Mouse (Mus musculus) liver, adult (tissue): Measurements from ENCODE around the gene Mocs2.

Experiments used
- GATA4 ChIP-seq: IDR thresholded peaks from 2 replicates; pipeline ENCODE4 v1.6.1; 2014; ENCODE audit warnings: mild to moderate bottlenecking, low read length; ENCODE audit not compliant: insufficient replicate concordance

The Mocs2 gene

DNA sequence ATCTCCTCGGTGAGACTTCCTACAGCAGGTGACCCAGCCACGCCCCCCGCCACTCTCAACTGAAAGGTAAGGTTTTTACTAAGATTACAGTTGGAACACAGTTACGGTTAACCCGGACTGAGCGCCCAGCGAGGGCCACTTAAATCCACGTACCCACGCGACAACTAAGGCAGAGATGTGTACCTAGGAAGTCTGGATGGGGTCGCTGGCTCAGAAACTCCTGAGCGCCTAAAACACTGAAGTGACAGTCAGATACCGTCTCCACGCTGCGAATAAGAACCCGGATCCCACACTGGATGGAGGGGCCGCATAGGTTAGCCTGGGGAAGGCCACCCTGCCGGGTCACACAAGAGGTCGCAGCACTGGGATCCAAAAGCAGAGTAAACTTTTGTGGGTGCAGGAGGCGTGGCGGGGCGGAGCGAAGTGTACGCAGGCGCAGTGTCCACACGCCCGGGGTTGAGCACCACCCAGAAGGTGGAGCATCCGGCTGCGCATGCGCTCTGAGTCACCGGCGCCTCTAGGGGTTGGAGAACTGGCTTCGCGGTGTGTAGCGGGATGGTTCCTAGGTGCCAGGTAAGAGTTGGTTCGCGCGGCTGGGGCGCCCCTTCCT is at the start of gene Mocs2:
Mocs2 (plus strand) TSS at position 486 of the 610 bp plus-strand sequence.
- TF ChIP-seq GATA4: no peak

DNA sequence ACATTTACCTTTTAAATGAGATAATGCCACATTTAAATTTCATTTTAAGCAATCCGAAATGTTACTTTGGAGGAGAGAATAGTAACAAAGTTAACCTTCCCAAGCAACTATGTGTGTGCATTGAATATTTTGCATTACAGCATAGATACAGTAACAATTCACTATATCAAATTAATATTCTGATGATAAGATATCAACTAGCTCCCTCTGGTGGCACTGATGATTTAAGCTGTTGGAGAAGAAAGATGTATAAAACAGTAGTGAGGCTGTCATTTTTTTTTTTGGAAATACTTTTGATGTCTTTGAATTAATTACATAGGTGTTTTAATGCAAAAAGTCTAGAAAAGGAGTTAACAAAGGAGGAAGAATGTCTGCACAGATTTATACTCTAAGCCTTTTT is 26.5 kb upstream of the Mocs2 start:
- TF ChIP-seq GATA4: no peak

DNA sequence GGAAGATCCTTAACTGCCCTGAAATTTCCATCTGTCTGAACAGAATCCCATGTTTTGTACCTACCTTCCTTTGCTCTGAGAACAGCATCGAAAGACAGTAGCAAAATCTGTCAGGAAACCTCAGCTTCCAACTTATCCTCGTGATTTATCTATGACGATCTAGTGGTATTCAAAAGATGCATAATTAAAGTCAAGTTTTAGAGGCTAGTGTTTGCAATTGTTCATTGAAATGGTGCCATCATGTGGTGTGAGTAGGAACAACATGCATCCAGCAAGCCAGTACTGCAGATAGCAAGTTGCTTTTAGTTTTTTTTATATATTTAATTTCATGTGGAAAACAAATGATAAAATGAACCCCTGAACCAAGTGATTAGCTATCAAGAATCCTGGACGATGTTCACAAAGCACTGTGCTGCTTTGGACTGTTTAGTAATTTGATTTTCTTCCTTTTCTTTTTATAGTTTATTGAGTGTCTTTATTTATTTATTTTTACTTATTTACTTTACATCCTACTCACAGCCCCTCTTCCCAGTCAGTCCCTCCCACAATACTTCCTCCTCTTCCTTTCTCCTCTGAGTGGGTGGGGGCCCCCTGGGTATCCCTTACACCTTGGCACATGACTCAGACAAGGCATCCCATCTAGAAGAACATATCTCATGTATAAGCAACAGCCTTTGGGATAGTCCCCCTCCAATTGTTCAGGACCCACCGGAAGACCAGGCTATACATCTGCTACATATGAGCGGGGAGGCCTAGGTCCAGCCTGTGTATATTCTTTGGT is 24.6 kb upstream of the Mocs2 start:
- TF ChIP-seq GATA4: no peak

DNA sequence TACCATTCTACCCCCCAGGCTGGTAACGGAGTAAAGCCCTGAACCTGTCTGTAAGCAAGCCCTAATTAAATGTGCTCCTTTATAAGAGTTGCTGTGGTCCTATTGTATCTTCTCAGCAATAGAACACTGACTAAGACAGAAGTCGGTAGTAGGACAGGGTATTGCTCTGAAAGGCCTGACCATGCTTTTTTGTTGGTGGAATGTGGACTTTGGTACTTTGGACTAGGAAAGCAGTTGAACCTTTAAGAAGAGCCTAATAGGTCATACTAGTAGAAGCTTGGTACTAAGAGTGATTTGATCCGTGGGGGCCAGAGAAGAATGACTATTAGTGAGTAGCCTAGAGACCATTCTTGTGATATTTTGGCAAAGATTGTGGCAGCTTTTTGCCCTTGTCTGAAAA is 16.2 kb upstream of the Mocs2 start:
- no peak for TF ChIP-seq GATA4

DNA sequence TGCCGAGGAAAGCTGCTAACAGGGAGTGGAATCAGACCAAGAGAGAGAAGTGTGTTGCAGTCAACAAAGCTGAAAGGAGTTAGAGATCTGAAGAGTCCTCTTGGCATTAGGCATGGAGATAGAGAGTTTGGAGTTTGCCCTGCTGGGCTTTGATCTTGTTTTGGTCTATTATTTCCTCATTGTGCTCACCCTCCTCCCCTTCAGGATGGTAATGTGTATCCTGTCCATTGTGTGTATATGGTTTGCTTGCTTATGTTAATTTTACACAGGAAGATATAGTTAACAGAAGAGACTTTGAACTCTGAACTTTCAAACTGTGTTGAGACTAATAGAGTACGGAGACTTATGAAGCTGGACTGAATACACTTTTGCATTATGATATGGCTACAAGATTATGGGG is 15.1 kb upstream of the Mocs2 start:
- no peak for TF ChIP-seq GATA4

DNA sequence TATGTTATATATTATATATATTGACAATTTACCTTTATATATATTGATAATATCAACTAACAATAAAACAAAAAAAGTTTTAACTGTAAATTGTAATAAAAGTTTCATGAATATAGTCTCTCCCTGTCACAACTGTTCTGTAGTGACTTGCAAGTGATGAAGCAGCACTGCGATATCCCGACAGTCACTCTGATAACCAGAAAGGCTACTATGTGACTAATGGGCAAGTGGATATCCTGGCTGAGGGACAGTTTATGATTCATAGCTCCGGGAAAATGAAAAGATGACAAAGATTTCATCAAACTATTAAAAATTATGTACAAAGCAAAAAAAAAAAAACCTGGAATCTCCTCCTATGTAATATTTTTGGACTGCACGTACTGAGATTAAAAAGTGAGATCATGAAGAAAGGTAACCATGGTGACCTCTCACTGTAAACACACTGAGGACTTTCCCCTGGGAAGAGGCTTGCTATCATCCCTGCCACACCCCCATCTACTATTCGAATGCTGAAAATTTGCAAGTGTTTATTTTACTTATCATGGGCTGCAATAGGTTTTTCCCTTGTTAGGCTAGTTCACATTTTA is 8.3 kb upstream of the Mocs2 start:
- TF ChIP-seq GATA4: no peak

DNA sequence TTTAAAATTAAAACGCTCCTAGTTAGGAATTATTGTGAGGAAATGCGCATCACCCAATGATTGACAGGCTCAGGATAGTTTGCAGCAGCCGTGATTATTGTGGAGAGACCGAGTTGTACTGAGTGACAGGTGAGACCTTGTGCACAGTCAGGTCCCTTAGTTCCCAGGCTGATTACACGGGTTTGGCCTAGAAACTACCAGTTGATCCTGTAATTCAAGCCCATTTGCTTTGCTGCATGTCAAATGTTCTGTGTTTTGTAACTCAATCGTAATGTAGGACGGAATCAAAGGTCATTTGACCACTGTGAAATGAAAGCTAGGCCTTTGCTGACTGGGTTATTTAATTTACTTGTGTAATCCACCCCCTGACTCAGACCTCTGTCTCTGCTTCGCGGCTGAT is 477 bp downstream of the Mocs2 start:
- TF ChIP-seq GATA4: no peak

DNA sequence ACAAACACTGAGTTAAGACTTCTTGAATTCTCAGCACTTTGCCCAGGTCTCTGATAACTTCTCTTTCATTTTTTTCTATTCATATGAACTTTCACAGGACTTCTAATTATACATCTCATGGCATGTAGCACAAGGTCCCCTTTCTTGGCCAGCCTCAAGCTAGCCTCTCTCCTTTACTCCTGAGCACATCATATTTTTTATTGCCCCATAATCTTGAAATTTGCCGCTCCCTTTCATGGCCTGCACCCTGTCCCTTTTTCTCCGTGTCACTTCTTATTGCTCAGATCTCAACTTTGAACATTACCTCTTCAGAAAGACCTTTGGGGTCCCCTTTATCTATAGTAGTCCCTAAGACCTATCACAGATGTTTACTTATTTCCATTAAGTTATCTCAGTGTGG is 4.8 kb downstream of the Mocs2 start:
- no peak for TF ChIP-seq GATA4

DNA sequence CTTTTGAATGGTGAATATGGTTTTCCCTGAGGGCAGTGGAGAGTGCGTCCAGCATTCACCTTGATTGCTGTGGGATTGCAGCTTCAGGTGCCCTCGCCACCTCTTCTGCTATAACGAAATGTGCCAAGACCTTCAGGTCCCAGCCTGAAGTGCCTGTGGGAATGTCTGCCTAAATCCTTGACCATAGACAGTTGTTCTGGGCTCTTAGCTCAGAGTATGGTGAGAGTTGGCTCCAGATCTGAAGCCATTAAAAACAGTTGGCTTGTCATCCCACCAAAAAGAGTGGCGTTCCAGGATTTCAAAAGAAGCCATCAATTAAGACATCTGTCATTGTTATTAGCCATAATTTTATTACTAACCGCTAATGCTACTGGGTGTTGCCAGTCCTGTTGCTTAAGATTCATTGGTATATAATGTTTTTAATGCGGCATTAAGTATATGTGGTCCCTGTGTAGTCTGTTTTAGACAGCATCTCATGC is 7.4 kb downstream of the Mocs2 start:
- TF ChIP-seq GATA4: no peak

DNA sequence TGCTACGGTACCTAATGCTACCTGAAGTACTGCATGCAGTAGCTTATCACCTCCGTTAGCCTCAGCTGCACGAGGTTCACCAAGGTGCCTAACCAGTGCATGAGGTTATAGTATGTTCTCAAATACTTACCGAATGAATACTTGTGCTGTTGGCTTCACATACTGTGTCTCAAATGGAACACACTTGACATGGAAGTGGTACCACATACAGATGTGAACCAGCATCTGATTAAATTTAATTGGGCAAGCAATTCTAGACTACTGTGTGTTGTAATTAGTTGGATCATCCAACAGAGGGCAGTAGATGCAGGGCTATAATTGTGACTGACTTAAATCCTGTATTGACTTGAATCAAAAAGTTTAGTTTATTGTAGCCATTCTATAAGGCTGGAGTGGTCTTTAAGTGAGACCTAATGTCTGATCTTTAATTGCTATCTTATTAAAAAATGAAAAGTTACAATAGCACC is 13.4 kb downstream of the Mocs2 start:
- no peak for TF ChIP-seq GATA4

DNA sequence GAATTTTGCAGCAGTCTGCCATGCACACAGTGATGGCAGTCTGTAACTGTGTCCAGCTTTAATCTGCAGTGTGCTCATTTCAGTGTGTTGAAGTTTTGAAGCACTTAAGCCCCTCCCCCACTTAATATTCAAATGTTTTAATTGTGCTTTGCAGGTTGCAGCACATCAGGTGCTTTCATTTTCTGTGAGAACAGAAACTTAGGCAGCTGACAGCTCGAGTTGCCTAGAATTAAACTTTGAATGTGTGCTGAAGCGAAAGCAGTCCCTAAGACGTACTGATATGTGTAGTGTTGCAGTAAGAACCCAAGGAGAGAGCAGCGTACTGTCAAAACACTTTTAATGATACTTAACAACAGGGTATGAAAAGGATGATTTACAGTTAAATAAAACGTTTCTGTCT is 14.7 kb downstream of the Mocs2 start:
- TF ChIP-seq GATA4: no peak

DNA sequence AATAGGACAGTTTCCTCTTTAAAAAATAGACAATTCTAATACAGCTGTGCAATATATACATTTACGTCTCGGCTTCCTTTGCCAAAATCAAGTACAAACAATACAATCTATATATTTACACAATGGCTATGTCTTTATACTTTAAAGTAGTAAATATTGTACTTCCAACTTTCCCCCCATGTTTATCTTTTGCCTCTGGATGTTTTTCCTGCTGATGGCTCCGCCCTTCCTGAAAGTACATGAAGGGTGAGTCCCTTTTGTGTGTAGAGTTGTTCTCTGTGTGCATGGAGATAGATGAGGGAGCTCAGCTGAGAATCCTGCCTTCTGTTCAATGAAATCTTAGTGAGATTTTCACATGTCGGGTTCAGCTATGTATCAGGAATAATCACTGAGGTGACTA is 15.3 kb downstream of the Mocs2 start:
- no peak for TF ChIP-seq GATA4

DNA sequence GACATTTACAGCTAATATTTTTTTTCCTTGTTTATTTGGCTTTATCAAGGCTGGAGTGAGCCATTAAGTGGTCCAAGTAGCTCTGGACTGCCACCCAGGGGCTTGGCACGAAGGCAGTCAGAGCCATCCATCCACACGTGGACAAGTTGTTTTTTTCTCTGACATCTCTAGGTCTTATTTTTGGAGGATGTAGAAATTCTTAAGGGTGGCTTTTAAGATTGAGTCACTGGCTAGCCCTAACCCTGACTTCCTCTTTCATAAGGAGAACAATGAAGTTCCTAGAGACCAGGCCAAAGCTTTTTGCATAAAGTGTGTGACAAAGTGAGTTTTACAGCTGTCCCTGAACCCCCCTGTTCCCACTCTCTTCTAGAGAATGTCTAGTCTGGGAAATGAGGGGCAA is 16.5 kb downstream of the Mocs2 start:
- TF ChIP-seq GATA4: no peak

DNA sequence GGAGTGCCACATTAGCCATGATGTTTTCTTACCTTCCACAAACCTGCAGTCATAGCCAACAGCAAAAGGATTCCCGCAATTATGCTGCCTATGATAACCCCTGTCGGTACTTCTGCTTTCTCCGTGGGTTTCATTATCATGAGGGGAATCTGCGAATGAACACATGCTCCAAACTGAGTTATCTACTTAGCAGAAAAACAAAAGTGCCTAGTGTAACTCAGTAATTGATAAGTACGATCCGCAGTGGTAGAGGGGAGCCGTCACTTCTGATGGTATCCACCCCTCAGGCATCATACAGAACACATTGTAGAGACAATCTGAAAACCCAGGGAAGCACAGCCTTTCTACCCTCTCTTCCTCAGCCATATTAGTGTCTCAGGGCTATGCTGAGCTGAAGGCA is 19.0 kb downstream of the Mocs2 start:
- TF ChIP-seq GATA4: no peak

DNA sequence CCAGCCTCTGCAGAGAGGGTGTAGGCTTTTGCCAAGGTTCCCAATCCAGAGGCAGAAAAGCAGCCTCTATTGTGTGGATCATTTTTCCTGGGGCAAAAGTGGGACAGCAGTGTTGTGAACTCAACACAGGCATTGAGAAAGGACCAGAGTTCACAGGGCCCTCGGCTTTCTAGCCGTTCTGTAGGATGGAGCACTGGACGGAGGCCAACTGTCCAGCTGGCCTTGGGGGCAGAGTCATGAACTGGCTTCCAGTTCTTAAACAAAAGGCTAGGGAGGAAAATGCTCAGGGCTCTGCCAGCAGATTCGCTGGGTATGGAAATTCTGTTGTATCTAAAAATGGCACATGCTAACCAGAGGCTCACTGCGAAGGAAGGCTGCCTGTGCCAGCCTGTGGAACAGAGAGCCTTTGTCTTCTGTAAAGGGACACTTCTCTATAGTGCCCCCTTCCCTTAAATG is 20.5 kb downstream of the Mocs2 start:
- no peak for TF ChIP-seq GATA4

DNA sequence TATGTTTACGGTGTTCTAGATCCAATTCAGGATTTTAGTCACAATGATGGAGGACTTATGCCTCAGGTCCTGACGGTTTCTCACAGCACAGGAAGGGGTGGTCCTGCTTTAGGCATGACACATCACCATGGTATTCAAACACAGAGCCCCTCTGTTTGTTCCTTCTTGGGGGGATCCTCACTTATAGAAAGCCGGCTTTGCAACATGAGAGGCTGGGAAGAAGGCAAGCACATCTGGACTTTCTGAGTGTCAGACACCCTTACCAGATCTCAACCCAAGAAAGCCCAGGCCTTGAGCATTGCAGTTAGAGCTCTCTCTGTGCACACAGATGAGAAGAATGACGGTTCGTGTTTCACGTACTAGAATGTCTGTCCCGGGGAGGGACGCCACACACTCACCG is 21.1 kb downstream of the Mocs2 start:
- TF ChIP-seq GATA4: no peak

DNA sequence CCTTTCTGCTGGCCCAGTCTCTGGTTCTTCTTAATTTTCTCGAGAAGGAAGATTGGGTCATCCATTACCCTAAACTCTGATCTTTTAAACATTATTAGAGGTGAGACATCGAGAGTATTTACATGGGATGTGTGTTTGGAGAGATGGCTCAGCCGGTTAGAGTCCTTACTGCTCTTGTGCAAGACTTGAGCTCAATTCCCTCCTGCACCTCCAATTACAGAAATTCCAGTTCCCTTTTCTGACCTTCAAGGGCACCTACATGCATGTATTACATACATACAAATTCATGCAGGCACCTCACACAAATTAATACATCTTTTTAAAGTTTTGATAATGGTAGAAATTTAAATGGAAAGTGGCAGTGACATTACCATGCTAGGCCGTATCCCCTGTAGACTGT is 22.5 kb downstream of the Mocs2 start:
- no peak for TF ChIP-seq GATA4

DNA sequence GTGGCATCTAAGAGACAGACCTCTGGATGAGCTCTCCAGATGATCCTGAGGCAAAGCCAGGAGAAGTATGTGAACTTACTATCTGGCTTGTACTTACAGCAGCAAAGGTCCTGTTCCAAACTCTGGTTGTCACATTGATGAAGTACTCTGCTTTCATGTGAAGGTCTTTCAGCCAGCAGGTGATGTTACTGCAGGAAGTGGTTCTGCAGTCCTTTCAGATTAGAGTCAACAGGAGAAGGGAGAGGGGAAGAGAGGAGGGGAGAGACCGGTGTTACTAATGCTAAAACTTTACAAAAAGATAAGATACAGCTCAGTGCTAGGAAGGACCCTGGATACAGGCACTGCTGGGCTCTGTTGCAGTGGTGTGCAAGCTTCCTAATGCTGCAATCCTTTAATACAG is 25.3 kb downstream of the Mocs2 start:
- no peak for TF ChIP-seq GATA4
